Mouse (Mus musculus) ovary, postnatal 14 days (tissue): ENCODE results near the gene Trpm6.

Source experiments
- DNase-seq: peaks from one replicate; pipeline ENCODE4 v3.0.0; 2022; ENCODE audit warnings: low spot score

Trpm6 gene

GRCm38 (mm10) chr19:18889632-18890031 is 139.8 kb downstream of the Trpm6 start:
- no peak for DNase-seq

GRCm38 (mm10) chr19:18890216-18890615 is 140.4 kb downstream of the Trpm6 start:
- DNase-seq = no peak

- no peak for DNase-seq
These were observed 148.5 kb downstream of the Trpm6 start for GRCm38 (mm10) chr19:18898238-18898637.

- DNase-seq = no peak
These were observed 152.4 kb downstream of the Trpm6 start for GRCm38 (mm10) chr19:18902041-18902693.

GRCm38 (mm10) chr19:18902694-18903067 is 152.9 kb downstream of the Trpm6 start:
- DNase-seq = no peak

- DNase-seq = no peak
These were observed 155.7 kb downstream of the Trpm6 start for GRCm38 (mm10) chr19:18905511-18905910.

GRCm38 (mm10) chr19:18909641-18910040 is 159.9 kb downstream of the Trpm6 start:
- DNase-seq = no peak

GRCm38 (mm10) chr19:18911755-18912340 is 162.1 kb downstream of the Trpm6 start:
- DNase-seq = no peak

GRCm38 (mm10) chr19:18941391-18941790 is 191.6 kb downstream of the Trpm6 start:
- no peak for DNase-seq
